Mouse (Mus musculus): ENCODE data around the gene Slc50a1. TPM values are rescaled to one million over a fixed set of nuclear protein-coding genes. Genes with fewer than 3 reads are reported as not detected.

Gene Slc50a1
- total RNA-seq, 2 experiments from 2014 or later, result 65.0 to 70.1 TPM

- ATAC-seq (replicated peaks; ENCODE audit: poor library complexity), result no peak
These were observed 25.4 kb upstream of the Slc50a1 start for GRCm38 (mm10) chr3:89295685-89296230.

GRCm38 (mm10) chr3:89294195-89294594, 23.8 kb upstream of the Slc50a1 start:
- ATAC-seq (replicated peaks; ENCODE audit: poor library complexity), result no peak

- no peak for ATAC-seq (replicated peaks; ENCODE audit: poor library complexity)
These were observed 23.0 kb upstream of the Slc50a1 start for GRCm38 (mm10) chr3:89293247-89293918.

GRCm38 (mm10) chr3:89292303-89292702, 21.9 kb upstream of the Slc50a1 start:
- ATAC-seq (replicated peaks; ENCODE audit: poor library complexity), result no peak

GRCm38 (mm10) chr3:89291874-89292273, 21.5 kb upstream of the Slc50a1 start:
- no peak for ATAC-seq (replicated peaks; ENCODE audit: poor library complexity)

GRCm38 (mm10) chr3:89288503-89288928, 18.1 kb upstream of the Slc50a1 start:
- ATAC-seq (replicated peaks; ENCODE audit: poor library complexity), result no peak

- ATAC-seq (replicated peaks; ENCODE audit: poor library complexity), result no peak
These were observed 16.9 kb upstream of the Slc50a1 start for GRCm38 (mm10) chr3:89287286-89287685.

- no peak for ATAC-seq (replicated peaks; ENCODE audit: poor library complexity)
These were observed 15.2 kb upstream of the Slc50a1 start for GRCm38 (mm10) chr3:89285526-89285925.

GRCm38 (mm10) chr3:89284261-89284660, 13.9 kb upstream of the Slc50a1 start:
- ATAC-seq (replicated peaks; ENCODE audit: poor library complexity), result no peak

GRCm38 (mm10) chr3:89282291-89282643, 11.9 kb upstream of the Slc50a1 start:
- ATAC-seq (replicated peaks; ENCODE audit: poor library complexity), result no peak

GRCm38 (mm10) chr3:89281579-89282290, 11.4 kb upstream of the Slc50a1 start:
- ATAC-seq (replicated peaks; ENCODE audit: poor library complexity), result peak; percentile 77

- ATAC-seq (replicated peaks; ENCODE audit: poor library complexity), result no peak
These were observed 10.5 kb upstream of the Slc50a1 start, which contains the start of gene Efna1 for GRCm38 (mm10) chr3:89280606-89281511. Gene Efna1, minus strand, starts transcription at chr3:89281142.

- no peak for ATAC-seq (replicated peaks; ENCODE audit: poor library complexity)
These were observed 9.8 kb upstream of the Slc50a1 start for GRCm38 (mm10) chr3:89280050-89280605.

GRCm38 (mm10) chr3:89279153-89279890, 9.0 kb upstream of the Slc50a1 start:
- ATAC-seq (replicated peaks; ENCODE audit: poor library complexity), result peak; percentile 66

GRCm38 (mm10) chr3:89278643-89279042, 8.3 kb upstream of the Slc50a1 start:
- ATAC-seq (replicated peaks; ENCODE audit: poor library complexity), result no peak

- no peak for ATAC-seq (replicated peaks; ENCODE audit: poor library complexity)
These were observed 7.7 kb upstream of the Slc50a1 start for GRCm38 (mm10) chr3:89278107-89278506.

- ATAC-seq (replicated peaks; ENCODE audit: poor library complexity), result no peak
These were observed 7.1 kb upstream of the Slc50a1 start for GRCm38 (mm10) chr3:89277281-89278021.

GRCm38 (mm10) chr3:89276061-89276460, 5.7 kb upstream of the Slc50a1 start:
- no peak for ATAC-seq (replicated peaks; ENCODE audit: poor library complexity)

- no peak for ATAC-seq (replicated peaks; ENCODE audit: poor library complexity)
These were observed 1.4 kb upstream of the Slc50a1 start for GRCm38 (mm10) chr3:89271760-89272159.

Measured in megakaryocyte progenitor cell, adult 5-6 weeks (primary cell).